Mouse (Mus musculus): ENCODE measurements around the gene Clip1.
"Not testable (repeated sequence)": the region's sequence is repeated elsewhere in the genome, so short reads cannot be mapped to it uniquely, and the experiment has no call there.

The Clip1 gene

GRCm38 (mm10) chr5:123684221-123685144 is at the start of gene Clip1:
Gene Clip1, minus strand, starts transcription at chr5:123684618.
- H3K4me1 ChIP-seq (replicated peaks; ENCODE audit: low read depth, low read length), result peaks cover 15% of the 10 kb centered on the region
- peak within 1 kb of the TSS; percentile 84 for H3K4me3 ChIP-seq (replicated peaks; ENCODE audit: low read length)
- no peak for TF ChIP-seq CTCF (conservative IDR thresholded peaks at IDR 0.05; ENCODE audit: low read length)
- TF ChIP-seq POU5F1 (IDR thresholded peaks at IDR 0.05; ENCODE audit: borderline replicate concordance, low read length), result no peak
- peaks cover 50% of the 10 kb centered on the region for H3K27me3 ChIP-seq (ENCODE audit: insufficient read depth, low read length)
- H3K36me3 ChIP-seq (ENCODE audit: insufficient read depth, low read length), result no peaks in the 10 kb centered on the region
- no peaks in the 10 kb centered on the region for H3K9me3 ChIP-seq (ENCODE audit: low read length)

GRCm38 (mm10) chr5:123730981-123731380 is 46.6 kb upstream of the Clip1 start:
- Histone ChIP-seq H3K9me3 (ENCODE audit: low read length) (no peaks in the 10 kb centered on the region), H3K4me3 (replicated peaks; ENCODE audit: low read length) (no peak overlapping the region), H3K36me3 (ENCODE audit: insufficient read depth, low read length) (peaks cover 93% of the 10 kb centered on the region), H3K4me1 (replicated peaks; ENCODE audit: low read depth, low read length) (no peaks in the 10 kb centered on the region), H3K27me3 (ENCODE audit: insufficient read depth, low read length) (no peaks in the 10 kb centered on the region)
- TF ChIP-seq CTCF (conservative IDR thresholded peaks at IDR 0.05; ENCODE audit: low read length) (no peak), POU5F1 (IDR thresholded peaks at IDR 0.05; ENCODE audit: borderline replicate concordance, low read length) (no peak), NANOG (IDR thresholded peaks at IDR 0.05; ENCODE audit: borderline replicate concordance, low read length) (no peak)

- H3K4me1 ChIP-seq (replicated peaks; ENCODE audit: low read depth, low read length), result peaks cover 18% of the 10 kb centered on the region
- H3K4me3 ChIP-seq (replicated peaks; ENCODE audit: low read length); H3K27me3 ChIP-seq (ENCODE audit: insufficient read depth, low read length); H3K9me3 ChIP-seq (ENCODE audit: low read length): not testable (repeated sequence)
- peaks cover 22% of the 10 kb centered on the region for H3K36me3 ChIP-seq (ENCODE audit: insufficient read depth, low read length)
These were observed 39.4 kb upstream of the Clip1 start for GRCm38 (mm10) chr5:123723816-123724215.

- no peak for TF ChIP-seq CTCF (conservative IDR thresholded peaks at IDR 0.05; ENCODE audit: low read length)
- no peak for TF ChIP-seq POU5F1 (IDR thresholded peaks at IDR 0.05; ENCODE audit: borderline replicate concordance, low read length)
- no peak for TF ChIP-seq NANOG (IDR thresholded peaks at IDR 0.05; ENCODE audit: borderline replicate concordance, low read length)
- H3K4me3 ChIP-seq (replicated peaks; ENCODE audit: low read length), result peak within 1 kb of the TSS; percentile 93
- peaks cover 30% of the 10 kb centered on the region for H3K36me3 ChIP-seq (ENCODE audit: insufficient read depth, low read length)
- H3K4me1 ChIP-seq (replicated peaks; ENCODE audit: low read depth, low read length), result peaks cover 37% of the 10 kb centered on the region
- no peaks in the 10 kb centered on the region for H3K9me3 ChIP-seq (ENCODE audit: low read length)
- H3K27me3 ChIP-seq (ENCODE audit: insufficient read depth, low read length), result no peaks in the 10 kb centered on the region
These were observed 36.2 kb upstream of the Clip1 start, which contains the start of gene Zcchc8 for GRCm38 (mm10) chr5:123720328-123721311. Gene Zcchc8, minus strand, starts transcription at chr5:123721100.

GRCm38 (mm10) chr5:123714622-123715021 is 30.2 kb upstream of the Clip1 start:
- Histone ChIP-seq H3K27me3 (ENCODE audit: insufficient read depth, low read length) (no peaks in the 10 kb centered on the region), H3K36me3 (ENCODE audit: insufficient read depth, low read length) (peaks cover 89% of the 10 kb centered on the region), H3K4me3 (replicated peaks; ENCODE audit: low read length) (no peak overlapping the region), H3K4me1 (replicated peaks; ENCODE audit: low read depth, low read length) (peaks cover 28% of the 10 kb centered on the region), H3K9me3 (ENCODE audit: low read length) (no peaks in the 10 kb centered on the region)
- TF ChIP-seq NANOG (IDR thresholded peaks at IDR 0.05; ENCODE audit: borderline replicate concordance, low read length), result no peak
- TF ChIP-seq CTCF (conservative IDR thresholded peaks at IDR 0.05; ENCODE audit: low read length), result no peak
- no peak for TF ChIP-seq POU5F1 (IDR thresholded peaks at IDR 0.05; ENCODE audit: borderline replicate concordance, low read length)

- Histone ChIP-seq H3K27me3 (ENCODE audit: insufficient read depth, low read length) (no peaks in the 10 kb centered on the region), H3K36me3 (ENCODE audit: insufficient read depth, low read length) (peaks cover 97% of the 10 kb centered on the region), H3K4me3 (replicated peaks; ENCODE audit: low read length) (no peak overlapping the region), H3K4me1 (replicated peaks; ENCODE audit: low read depth, low read length) (peaks cover 19% of the 10 kb centered on the region), H3K9me3 (ENCODE audit: low read length) (no peaks in the 10 kb centered on the region)
- TF ChIP-seq POU5F1 (IDR thresholded peaks at IDR 0.05; ENCODE audit: borderline replicate concordance, low read length) (no peak), NANOG (IDR thresholded peaks at IDR 0.05; ENCODE audit: borderline replicate concordance, low read length) (no peak), CTCF (conservative IDR thresholded peaks at IDR 0.05; ENCODE audit: low read length) (no peak)
These were observed 29.4 kb upstream of the Clip1 start for GRCm38 (mm10) chr5:123713782-123714181.

GRCm38 (mm10) chr5:123709571-123709970 is 25.2 kb upstream of the Clip1 start:
- no peaks in the 10 kb centered on the region for H3K9me3 ChIP-seq (ENCODE audit: low read length)
- TF ChIP-seq NANOG (IDR thresholded peaks at IDR 0.05; ENCODE audit: borderline replicate concordance, low read length) (no peak), POU5F1 (IDR thresholded peaks at IDR 0.05; ENCODE audit: borderline replicate concordance, low read length) (no peak), CTCF (conservative IDR thresholded peaks at IDR 0.05; ENCODE audit: low read length) (no peak)
- H3K27me3 ChIP-seq (ENCODE audit: insufficient read depth, low read length), result no peaks in the 10 kb centered on the region
- no peaks in the 10 kb centered on the region; the same call in none of the 2 replicates for H3K4me1 ChIP-seq (replicated peaks; ENCODE audit: low read depth, low read length)
- H3K4me3 ChIP-seq (replicated peaks; ENCODE audit: low read length), result no peak overlapping the region
- H3K36me3 ChIP-seq (ENCODE audit: insufficient read depth, low read length), result peaks cover 97% of the 10 kb centered on the region

GRCm38 (mm10) chr5:123708598-123708997 is 24.2 kb upstream of the Clip1 start:
- Histone ChIP-seq H3K27me3 (ENCODE audit: insufficient read depth, low read length) (no peaks in the 10 kb centered on the region), H3K36me3 (ENCODE audit: insufficient read depth, low read length) (peaks cover 97% of the 10 kb centered on the region), H3K9me3 (ENCODE audit: low read length) (no peaks in the 10 kb centered on the region), H3K4me3 (replicated peaks; ENCODE audit: low read length) (no peak overlapping the region), H3K4me1 (replicated peaks; ENCODE audit: low read depth, low read length) (no peaks in the 10 kb centered on the region; the same call in none of the 2 replicates)
- no peak for TF ChIP-seq NANOG (IDR thresholded peaks at IDR 0.05; ENCODE audit: borderline replicate concordance, low read length)
- TF ChIP-seq CTCF (conservative IDR thresholded peaks at IDR 0.05; ENCODE audit: low read length), result no peak
- TF ChIP-seq POU5F1 (IDR thresholded peaks at IDR 0.05; ENCODE audit: borderline replicate concordance, low read length), result no peak

All from E14TG2a.4 (cell line).